Mouse (Mus musculus): ENCODE data around the gene Gm44503.

GRCm38 (mm10) chr9:72944286-72944685 is 14.4 kb upstream of the Gm44503 start:
- no peak for TF ChIP-seq POLR2A (IDR thresholded peaks at IDR 0.05; ENCODE audit: control insufficient read depth in 1 of 2, insufficient read depth in 1 of 2, low read depth in 1 of 2, low read length in 2 of 2, poor library complexity in 1 of 2)
- no peak for TF ChIP-seq GATA1 (IDR thresholded peaks at IDR 0.05; ENCODE audit: low read depth, low read length)
- no peak for TF ChIP-seq CTCF (IDR thresholded peaks at IDR 0.05 in 2 of 3, conservative IDR thresholded peaks at IDR 0.05 in 1 of 3; ENCODE audit: control insufficient read depth in 1 of 3, insufficient read depth in 1 of 3, low read depth in 2 of 3, low read length in 3 of 3, poor library complexity in 1 of 3, severe bottlenecking in 1 of 3)

All from MEL (cell line).